Mouse (Mus musculus) heart, embryonic 10.5 days (tissue): ENCODE data around the gene Cnpy1. TPM values are rescaled to one million over a fixed set of nuclear protein-coding genes. Genes with fewer than 3 reads are reported as not detected.

Experiments
- polyA plus RNA-seq: library from polyadenylated mRNA; unstranded; fragments of >200 nt; fragmentation: Nextera tagmentation; extraction: Ambion mirVana; gene quantifications from 2 replicates; pipeline ENCODE4 v1.2.1, GENCODE M21; 2016

Cnpy1 gene
- polyA plus RNA-seq, 1 experiment from 2014 or later = 0.44 TPM

Other genes starting within 250 kb of the Cnpy1 start
- 38.7 and 39.6 TPM in 2 replicates for gene Insig1, start 174.4 kb downstream of the Cnpy1 start, polyA plus RNA-seq
- gene En2, start 80.1 kb downstream of the Cnpy1 start, polyA plus RNA-seq = not detected in 2 replicates
- gene Rbm33, start 71.3 kb upstream of the Cnpy1 start, polyA plus RNA-seq = 9.6 and 9.9 TPM in 2 replicates
- 0.10 and 0.68 TPM in 2 replicates for gene Shh, start 221.4 kb upstream of the Cnpy1 start, polyA plus RNA-seq